Mouse (Mus musculus) C2C12 (cell line): Measurements from ENCODE around the gene Nectin1. TPM values are rescaled to one million over a fixed set of nuclear protein-coding genes. Genes with fewer than 3 reads are reported as not detected.

Experiments
- H3K27me3 ChIP-seq: one replicate; pipeline ENCODE4 v1.6.1; 2011; ENCODE audit not compliant: control insufficient read depth, insufficient read depth, insufficient read length
- H3K36me3 ChIP-seq: one replicate; pipeline ENCODE4 v1.6.1; 2011; ENCODE audit not compliant: control insufficient read depth, insufficient read depth
- H3K4me3 ChIP-seq: one replicate; pipeline ENCODE4 v1.5.1; 2011; ENCODE audit warnings: mild to moderate bottlenecking, control low read depth; ENCODE audit not compliant: poor library complexity, insufficient read depth, severe bottlenecking
- H3K79me2 ChIP-seq: one replicate; pipeline ENCODE4 v1.6.1; 2011; ENCODE audit not compliant: control insufficient read depth, insufficient read depth
- H3K79me3 ChIP-seq: one replicate; pipeline ENCODE4 v1.6.1; 2011; ENCODE audit warnings: low read depth, control low read depth
- H3ac ChIP-seq: one replicate; pipeline ENCODE3; 2011; ENCODE audit warnings: low read depth; ENCODE audit not compliant: control insufficient read depth, insufficient read length
- CEBPB ChIP-seq: IDR thresholded peaks from one replicate; pipeline ENCODE4 v1.6.1; 2011; ENCODE audit warnings: low read depth, mild to moderate bottlenecking, control low read depth, moderate library complexity
- CTCF ChIP-seq: IDR thresholded peaks from one replicate; pipeline ENCODE4 v1.5.1; 2011; ENCODE audit not compliant: control insufficient read depth, insufficient read depth, insufficient read length
- FOSL1 ChIP-seq: IDR thresholded peaks from one replicate; pipeline ENCODE4 v1.8.0; 2011; ENCODE audit warnings: mild to moderate bottlenecking, low read length; ENCODE audit not compliant: poor library complexity, insufficient read depth, severe bottlenecking
- MAX ChIP-seq: IDR thresholded peaks from one replicate; pipeline ENCODE4 v1.6.1; 2011; ENCODE audit warnings: mild to moderate bottlenecking, control low read depth
- MYOD1 ChIP-seq: IDR thresholded peaks from one replicate; pipeline ENCODE4 v1.6.1; 2011; ENCODE audit warnings: low read depth; ENCODE audit not compliant: control insufficient read depth, insufficient read length
- MYOG ChIP-seq: IDR thresholded peaks from one replicate; pipeline ENCODE4 v1.6.1; 2011; ENCODE audit not compliant: control insufficient read depth, insufficient read length; ENCODE audit errors: extremely low read depth
- USF1 ChIP-seq: IDR thresholded peaks from one replicate; pipeline ENCODE4 v1.6.1; 2011; ENCODE audit warnings: low read depth, mild to moderate bottlenecking, control low read depth, moderate library complexity
- polyA plus RNA-seq: library from polyadenylated mRNA; unstranded; fragments of >200 nt; fragmentation: generic; extraction: Trizol; gene quantifications from one replicate; pipeline ENCODE4 v1.2.1, GENCODE M21; 2012; ENCODE audit warnings: missing spikeins

Nectin1 gene
- polyA plus RNA-seq, 1 experiment = 3.0 TPM

- Histone ChIP-seq H3K79me2 (no peaks in the 10 kb centered on the region), H3K27me3 (peaks cover 8% of the 10 kb centered on the region), H3K36me3 (no peaks in the 10 kb centered on the region), H3K79me3 (no peaks in the 10 kb centered on the region), H3K4me3 (no peak overlapping the region), H3ac (no peak overlapping the region)
- no peak for TF ChIP-seq FOSL1
- no peak for TF ChIP-seq USF1
- no peak for TF ChIP-seq MYOG
- TF ChIP-seq MAX = no peak
- TF ChIP-seq MYOD1 = no peak
- TF ChIP-seq CTCF = no peak
- TF ChIP-seq CEBPB = no peak
Observed at GRCm38 (mm10) chr9:43851154-43851553, 107.4 kb downstream of the Nectin1 start.

GRCm38 (mm10) chr9:43855887-43856286, 112.1 kb downstream of the Nectin1 start:
- TF ChIP-seq MYOG = no peak
- no peak for TF ChIP-seq FOSL1
- TF ChIP-seq USF1 = peak; percentile 83
- H3K79me3 ChIP-seq = no peaks in the 10 kb centered on the region
- no peaks in the 10 kb centered on the region for H3K36me3 ChIP-seq
- H3ac ChIP-seq = no peak overlapping the region
- peaks cover 3% of the 10 kb centered on the region for H3K27me3 ChIP-seq
- no peaks in the 10 kb centered on the region for H3K79me2 ChIP-seq
- H3K4me3 ChIP-seq = no peak overlapping the region
